Mouse (Mus musculus) mouse embryonic stem cell (cell line): ENCODE data around the gene Nr1h4.
"Not testable (repeated sequence)": the region's sequence is repeated elsewhere in the genome, so short reads cannot be mapped to it uniquely, and the experiment has no call there.

Experiments
- in situ Hi-C, 2 experiments: fragments of 300-500 bp; cut with MboI; formaldehyde crosslinking; loops; 1 replicate in 1 of 2; 3 replicates in 1 of 2; pipeline ENCODE4 v1.14.3; 2019 to 2020; ENCODE audit warnings: low sequenced_read_pairs in 2 of 2, low pct_unique_long_range_greater_than_20kb in 1 of 2, mixed read lengths in 1 of 2; ENCODE audit not compliant: unreplicated experiment in 1 of 2

Gene Nr1h4

DNA sequence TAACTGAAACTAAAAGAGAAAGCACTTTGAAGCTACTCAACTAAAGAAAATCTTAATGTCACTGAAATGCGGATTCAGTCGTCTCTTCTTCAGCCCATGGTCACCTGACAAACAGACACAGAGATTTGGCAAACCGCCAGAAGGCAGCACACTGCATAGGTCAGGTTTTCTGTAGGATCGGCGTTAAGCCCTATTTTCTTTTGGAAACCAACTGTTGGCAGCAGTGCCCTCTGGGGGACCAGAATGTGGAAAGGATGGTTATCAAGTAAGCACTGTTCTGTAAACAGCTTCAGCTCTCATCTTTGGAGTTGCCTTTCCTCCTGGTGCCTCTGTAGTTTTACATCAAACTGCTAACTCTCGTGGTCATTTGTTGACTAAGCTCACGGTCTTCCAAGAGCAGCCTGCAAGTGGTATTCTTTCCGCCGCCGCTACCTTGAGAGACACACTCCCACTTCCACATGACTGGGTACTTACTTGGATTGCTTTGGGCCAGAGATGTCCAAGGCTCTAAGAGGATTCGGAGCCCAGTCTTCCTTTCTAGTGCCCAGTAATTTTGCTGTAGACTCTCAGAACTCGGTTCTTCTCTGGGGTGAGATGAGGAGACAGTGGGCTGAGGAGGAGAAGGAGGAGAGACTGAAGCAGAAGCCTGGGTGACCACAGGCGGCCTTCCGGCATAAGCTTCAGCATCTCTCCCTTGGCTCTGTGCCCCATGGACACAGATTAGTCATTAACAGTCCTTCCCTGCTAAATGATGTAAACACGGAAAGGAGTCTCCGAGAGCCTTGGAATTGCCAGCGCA is at the start of gene Nr1h4:
TSS of gene Nr1h4 (minus strand) at position 657 of the 799 bp plus-strand sequence.
- in situ Hi-C loops, result no loop called here

- in situ Hi-C loops, result no loop called here
Measured at GRCm38 (mm10) chr10:89578801-89579200, 45.4 kb upstream of the Nr1h4 start.

GRCm38 (mm10) chr10:89577666-89578065 is 44.3 kb upstream of the Nr1h4 start:
- in situ Hi-C loops, result no loop called here

GRCm38 (mm10) chr10:89573421-89573820 is 40.0 kb upstream of the Nr1h4 start:
- in situ Hi-C loops, result no loop called here

GRCm38 (mm10) chr10:89572946-89573345 is 39.6 kb upstream of the Nr1h4 start:
- in situ Hi-C loops, result no loop called here

DNA sequence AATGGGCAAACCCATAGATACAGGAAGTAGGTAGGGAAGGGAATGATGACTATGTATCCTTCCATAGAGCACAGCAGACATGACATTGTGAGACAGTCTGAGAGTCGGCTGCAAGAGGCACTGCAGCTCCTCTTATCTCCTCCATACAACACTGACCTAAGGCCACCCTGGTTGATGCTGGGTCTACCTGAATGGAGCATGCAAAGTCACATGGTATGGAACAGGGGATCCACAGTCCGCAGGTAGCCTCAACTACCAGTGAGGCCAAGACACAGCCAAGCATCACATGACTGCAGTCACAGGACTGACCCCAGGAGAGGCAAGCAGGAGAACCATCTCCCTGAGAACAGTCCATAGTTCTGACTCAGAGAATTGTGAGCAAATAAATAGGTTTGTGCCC is 34.0 kb upstream of the Nr1h4 start:
- in situ Hi-C loops, result no loop called here

DNA sequence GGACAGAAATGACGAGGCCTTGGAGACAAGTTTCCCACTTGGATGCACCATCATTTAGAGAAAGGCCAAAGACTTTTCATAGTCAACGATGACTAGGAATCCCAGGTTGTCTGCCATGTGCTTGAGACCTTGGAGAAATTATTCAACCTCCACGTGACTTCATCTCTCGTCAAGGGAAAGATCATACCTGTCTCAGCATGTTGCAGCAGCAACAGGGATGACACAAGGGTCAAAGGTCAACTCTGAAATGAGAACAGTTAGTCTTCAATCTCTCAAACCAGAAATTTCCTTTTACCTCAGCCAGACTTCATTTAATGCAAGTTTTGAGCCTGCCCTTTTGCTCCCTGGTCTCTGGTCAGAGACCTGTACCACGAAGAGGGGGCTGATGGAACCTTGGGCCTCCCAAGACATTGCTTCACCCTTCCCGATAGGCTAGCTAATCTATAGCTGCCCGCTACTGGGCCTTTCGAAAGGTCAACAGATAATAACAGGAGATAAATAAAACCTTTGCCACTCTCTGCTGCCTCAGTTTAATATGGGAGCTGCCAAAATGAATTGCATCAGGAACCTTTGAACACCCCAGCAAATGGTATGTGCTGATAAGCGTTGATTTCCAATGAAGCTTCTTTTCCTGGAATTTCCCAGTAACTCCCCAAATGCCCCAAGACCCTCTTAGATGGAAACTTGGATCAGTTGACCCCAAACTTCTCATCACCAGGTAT is 32.1 kb upstream of the Nr1h4 start:
- in situ Hi-C loops, result no loop called here

- in situ Hi-C loops, result no loop called here
Measured at GRCm38 (mm10) chr10:89562113-89562512, 28.7 kb upstream of the Nr1h4 start.

GRCm38 (mm10) chr10:89559351-89559750 is 26.0 kb upstream of the Nr1h4 start:
- in situ Hi-C loops, result no loop called here

DNA sequence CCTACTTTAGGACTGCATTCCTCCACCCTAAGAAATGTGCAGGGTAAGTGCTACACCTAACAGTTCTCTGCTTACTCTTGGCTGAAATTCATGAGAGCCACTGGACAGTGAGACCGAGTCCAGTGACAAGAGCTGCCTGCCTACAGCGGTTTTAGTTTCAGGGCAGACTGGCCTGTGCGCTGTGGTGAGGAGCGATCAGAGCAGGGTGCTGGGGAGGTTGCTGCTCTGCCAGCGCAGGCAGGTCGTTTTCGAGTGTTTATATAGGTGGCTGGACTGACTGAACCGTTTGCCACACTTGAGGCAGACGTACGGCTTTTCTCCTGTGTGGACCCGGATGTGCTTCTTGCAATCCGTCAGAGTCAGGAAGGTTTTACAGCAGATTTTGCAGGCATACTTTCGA is 21.5 kb upstream of the Nr1h4 start:
- in situ Hi-C loops, result not testable (repeated sequence)

DNA sequence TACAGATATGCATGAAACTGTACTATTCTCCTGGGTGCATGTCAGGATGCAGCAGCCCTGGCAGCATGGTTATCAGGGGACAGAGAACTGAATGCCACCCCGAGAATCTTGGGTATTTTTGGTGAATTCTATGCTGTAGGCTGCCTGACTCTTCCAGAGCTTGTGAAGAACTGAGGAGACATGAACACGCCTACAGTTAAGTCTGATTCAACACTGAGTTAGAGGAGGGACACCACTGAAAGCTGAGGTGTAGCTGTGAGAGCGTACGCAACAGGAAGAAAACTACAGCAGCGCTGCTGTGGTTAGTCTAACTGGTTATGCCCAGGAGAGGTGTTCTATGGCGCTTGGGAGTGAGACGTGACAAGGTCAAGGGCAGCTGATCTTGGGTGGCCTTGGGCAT is 20.5 kb upstream of the Nr1h4 start:
- in situ Hi-C loops, result not testable (repeated sequence)

GRCm38 (mm10) chr10:89553015-89553414 is 19.6 kb upstream of the Nr1h4 start:
- in situ Hi-C loops, result no loop called here

DNA sequence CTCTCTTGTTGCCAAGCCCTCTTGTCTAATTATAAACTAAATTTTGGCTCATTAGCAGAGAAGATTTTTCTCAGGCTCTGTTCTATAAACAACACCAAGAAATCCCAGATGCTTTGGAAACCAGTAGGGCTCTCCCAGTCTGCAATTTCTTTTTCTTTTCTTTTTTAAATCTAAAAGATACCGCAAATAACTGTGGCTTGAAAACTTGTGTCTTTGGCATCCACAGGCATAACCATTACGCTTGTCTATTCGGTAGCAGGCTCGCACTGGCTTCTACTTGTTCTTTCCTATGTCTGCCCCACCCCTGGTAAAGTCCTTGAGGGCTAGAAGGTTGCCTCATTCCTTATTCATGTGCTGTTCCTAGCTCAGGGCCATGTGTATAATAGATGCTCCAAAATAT is 18.3 kb upstream of the Nr1h4 start:
- in situ Hi-C loops, result no loop called here

DNA sequence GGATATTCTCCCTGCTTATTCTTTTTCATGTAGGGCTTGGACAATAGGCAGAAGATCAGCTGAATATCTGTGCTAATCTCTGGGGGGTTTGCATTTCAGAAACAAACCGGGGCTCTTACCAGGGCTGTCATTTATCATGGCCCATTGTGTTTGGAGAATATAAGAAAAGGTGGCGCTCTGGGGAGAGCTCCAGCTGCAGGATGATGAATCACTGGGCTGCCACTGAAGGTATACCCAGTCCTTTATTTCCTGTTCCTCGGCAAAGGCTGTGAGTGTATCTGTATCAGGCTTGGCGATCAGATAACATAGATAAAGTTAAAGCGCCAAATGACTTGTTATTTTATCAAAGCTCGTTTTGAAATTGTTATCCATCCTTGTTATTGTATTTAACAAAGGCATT is 14.6 kb upstream of the Nr1h4 start:
- in situ Hi-C loops, result no loop called here

DNA sequence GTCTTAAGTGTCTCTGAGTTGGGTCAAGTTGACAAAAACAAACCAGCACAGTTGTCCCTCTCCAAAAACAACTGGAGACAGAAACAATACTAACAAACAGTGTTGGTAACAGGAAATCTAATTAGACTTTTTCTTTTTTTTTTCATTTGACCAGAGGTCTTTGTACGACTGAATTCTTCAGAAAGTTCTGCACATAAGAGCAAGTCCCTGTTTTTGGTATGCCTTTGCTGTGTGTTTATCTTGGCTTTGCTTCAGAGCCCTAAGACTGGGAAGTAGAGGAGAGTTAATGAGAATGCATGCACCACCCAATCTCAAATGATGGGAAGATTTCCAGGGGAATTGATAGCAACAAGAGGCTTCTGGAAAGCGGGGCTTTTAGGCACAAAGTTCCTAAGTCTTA is 13.6 kb upstream of the Nr1h4 start:
- in situ Hi-C loops, result no loop called here

DNA sequence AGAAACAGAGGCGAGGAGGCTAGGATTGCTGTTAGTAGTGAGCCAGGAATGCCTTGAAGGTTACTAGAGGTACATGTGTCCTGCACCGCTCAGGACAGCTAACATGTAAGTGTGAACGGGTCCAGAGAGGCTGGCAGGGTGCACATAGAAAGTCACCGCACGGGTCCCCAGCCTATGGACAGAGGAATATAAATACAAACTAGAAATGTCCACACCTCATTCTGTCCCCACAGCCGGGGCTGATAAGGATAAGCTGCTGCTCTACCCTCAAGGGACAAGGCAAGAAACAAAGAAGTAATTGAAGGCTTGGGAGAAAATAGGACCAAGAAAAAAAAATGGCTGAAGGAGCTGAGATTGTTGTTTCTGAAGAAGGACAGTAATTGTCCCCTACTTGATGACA is 10.5 kb upstream of the Nr1h4 start:
- in situ Hi-C loops, result no loop called here

DNA sequence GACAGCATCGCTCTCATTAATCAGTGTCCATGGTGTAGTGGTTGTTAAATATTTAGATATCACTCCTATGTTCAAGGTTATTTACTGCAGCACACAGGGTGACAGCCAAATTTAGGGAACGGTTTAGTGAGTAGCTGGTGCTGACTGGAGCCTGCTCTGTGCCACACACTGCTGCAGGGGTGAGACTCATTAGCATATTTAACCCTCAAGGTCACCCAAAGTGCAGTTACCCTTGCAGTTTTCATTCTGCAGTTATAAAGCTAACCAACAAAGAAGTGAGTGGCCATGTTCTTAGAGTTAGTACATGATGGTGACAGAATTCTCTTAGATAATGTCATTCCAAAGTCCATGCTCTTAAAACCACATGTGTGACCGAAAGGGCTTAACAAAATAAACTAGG is 8.9 kb upstream of the Nr1h4 start:
- in situ Hi-C loops, result no loop called here

DNA sequence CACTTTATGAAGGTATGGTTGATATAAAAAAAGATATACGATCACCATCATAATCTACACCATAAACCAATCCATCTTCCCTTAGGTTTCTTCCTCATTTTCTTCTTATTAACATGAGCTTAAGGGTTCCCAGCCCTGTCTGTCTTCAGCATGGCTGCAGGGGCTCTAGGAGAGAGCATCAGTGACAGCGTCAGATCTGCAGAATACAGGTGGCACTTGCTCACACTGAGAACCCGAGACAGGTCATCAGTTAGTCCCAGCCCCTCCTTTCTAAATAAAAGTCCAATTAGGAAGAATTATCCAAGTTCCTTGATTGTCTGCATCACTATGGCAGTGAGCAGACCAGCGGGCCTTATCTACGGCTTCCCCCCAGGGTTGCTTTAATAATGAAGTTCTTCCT is 934 bp downstream of the Nr1h4 start:
- in situ Hi-C loops, result no loop called here

DNA sequence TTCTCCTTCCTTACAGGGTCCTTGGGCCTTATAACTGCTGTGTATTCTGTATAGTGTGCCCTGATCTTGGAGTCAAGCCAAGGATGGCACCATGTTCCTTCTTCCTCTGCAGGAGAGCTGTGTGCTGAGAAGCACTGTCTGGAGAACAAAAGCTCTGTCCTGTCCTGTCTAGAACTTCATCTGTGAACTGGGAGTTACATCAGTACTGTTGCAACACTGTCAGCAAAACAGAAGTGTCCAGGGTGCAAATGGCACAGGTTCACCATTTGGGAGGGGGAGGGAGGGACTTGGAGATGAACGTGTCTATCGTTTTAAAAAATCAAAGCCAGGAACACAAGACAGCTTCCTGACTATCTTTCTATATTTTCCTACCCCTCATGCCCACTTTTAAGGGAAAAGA is 1.4 kb downstream of the Nr1h4 start:
- in situ Hi-C loops, result no loop called here

GRCm38 (mm10) chr10:89531194-89531634 is 2.2 kb downstream of the Nr1h4 start:
- in situ Hi-C loops, result no loop called here
